Mouse (Mus musculus) leukemia stem cell, adult 10-12 weeks (primary cell): ENCODE measurements around the gene Smcp. TPM values are rescaled to one million over a fixed set of nuclear protein-coding genes. Genes with fewer than 3 reads are reported as not detected.

Experiments used
- polyA plus RNA-seq: library from polyadenylated mRNA; stranded (reverse); fragments of >175 nt; gene quantifications from 2 replicates; pipeline ENCODE4 v1.2.3, GENCODE M21; 2012; ENCODE audit warnings: low replicate concordance

Smcp gene
- polyA plus RNA-seq = not detected in 2 replicates

DNA sequence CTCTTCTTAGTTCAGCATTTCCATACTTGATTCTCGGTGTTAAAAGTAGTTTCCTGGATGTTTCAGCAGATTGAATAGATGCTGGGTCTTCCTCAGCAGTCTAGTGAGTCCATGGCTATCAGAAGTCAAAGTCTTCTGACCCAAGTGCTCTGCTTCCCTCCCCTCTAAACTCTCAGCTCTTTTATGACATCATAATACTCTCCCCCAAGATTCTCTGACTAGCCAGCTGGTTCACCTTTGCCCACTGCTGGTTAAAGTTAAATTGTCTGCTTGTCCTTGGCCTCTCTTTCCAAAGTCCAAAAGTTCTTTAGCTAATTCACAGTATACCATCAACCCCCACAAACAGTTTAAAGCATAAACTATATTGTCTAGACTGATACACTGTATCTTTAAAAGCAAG lies at the start of gene Smcp:
Gene Smcp, minus strand, starts transcription at position 140 of the 400 bp plus-strand sequence.

DNA sequence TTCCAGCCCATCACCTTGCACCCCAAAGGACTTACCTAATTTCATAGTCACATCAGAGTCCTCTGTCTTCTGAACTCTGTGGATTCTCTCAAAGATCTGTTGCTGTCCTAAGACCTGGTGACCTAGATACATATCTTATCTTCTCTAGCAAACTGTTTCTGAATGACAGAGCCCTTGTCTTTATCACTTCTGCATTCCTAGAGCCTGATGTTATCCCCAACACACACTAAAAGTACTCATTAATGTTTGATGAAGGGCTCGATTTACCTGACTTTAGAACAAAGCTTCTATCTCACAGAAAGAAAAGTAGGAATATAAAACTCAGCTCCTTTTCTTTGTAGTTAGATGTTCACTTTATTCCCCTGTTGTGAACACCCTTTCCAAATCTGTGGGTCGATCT lies 32.8 kb upstream of the Smcp start, which contains the start of gene Lce6a:
Gene Lce6a, minus strand, starts transcription at position 101 of the 400 bp plus-strand sequence.

DNA sequence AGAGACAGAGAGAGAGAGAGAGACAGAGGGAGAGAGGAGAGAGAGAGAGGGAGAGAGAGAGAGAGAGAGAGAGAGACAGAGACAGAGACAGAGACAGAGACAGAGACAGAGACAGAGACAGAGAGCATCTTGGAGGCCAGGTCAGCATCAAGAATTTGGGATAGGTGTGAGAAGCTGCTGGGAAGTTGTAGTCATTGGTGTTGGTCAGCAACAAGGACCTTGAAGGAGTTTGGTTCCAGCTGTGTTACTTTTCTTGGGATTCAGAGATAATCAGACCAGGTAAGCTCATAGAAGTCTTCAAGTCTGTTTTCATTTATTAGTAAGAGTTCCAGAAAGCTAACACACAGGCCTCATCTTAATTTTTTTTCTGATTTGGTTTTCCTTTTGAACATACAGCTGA lies 18.6 kb upstream of the Smcp start, which contains the start of gene 2210017I01Rik:
Gene 2210017I01Rik, minus strand, starts transcription at position 101 of the 400 bp plus-strand sequence.

DNA sequence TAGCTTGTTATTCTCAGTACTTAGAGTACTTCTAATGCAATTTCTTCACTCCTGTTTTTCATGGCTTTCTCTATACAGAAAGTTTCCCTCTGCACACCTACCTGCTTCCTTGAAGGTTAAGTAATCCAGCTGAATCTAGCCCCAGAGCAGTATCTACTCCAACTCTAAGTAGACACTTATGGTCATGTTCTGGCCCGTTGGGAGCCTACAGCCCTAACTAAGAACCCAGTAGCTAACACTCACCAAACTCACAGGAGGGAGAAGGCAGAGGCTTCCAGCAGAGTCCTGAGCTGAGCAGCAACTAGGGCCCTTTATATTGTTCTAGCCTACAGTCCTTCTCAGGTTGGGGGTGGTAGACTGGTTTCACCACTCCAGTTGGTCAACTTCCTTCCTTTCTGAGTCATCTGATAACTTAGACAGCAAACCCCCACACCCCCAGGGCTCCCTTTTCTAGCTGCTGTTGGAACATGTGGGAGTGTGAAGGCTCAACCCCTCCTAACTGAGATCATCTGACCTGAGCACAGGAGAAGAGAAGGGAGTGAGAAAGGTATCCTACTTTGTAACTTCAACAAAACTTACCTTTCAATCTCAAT lies 15.3 kb downstream of the Smcp start, which contains the start of gene Ivl:
Gene Ivl, minus strand, starts transcription at position 287 of the 593 bp plus-strand sequence.

DNA sequence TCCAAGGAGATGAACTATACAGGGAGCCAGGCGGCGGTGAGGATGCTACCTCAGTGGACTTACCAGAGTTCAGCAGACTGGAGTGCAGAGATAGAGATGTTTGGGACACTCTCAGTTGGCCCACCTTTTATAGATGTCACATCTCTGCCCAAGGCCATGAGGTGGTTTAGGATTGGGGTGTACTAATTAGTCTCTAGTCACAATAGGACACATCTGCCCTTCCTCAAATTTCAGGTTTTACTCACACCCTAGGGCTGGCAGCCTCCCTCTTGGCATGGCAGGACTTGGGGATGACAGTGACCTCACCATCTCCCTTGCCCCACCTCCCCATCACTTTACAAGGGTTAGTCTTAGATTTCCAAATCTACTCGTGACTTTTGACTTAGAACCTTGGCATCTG lies 54.4 kb downstream of the Smcp start, which contains the start of gene 2310046K23Rik:
Gene 2310046K23Rik, minus strand, starts transcription at position 101 of the 400 bp plus-strand sequence.

Other genes with a start within 250 kb of the Smcp start
- gene Sprr2d, start 249.9 kb downstream of the Smcp start, polyA plus RNA-seq = not detected in 2 replicates
- gene Sprr2e, start 236.9 kb downstream of the Smcp start, polyA plus RNA-seq = not detected in 2 replicates
- gene Sprr2f, start 223.8 kb downstream of the Smcp start, polyA plus RNA-seq = not detected in 2 replicates
- gene Sprr2h, start 203.3 kb downstream of the Smcp start, polyA plus RNA-seq = not detected in 2 replicates
- gene Sprr2i, start 181.0 kb downstream of the Smcp start, polyA plus RNA-seq = not detected in 2 replicates
- not detected in 2 replicates for gene Sprr2j-ps, start 170.9 kb downstream of the Smcp start, polyA plus RNA-seq
- 16.3 and 26.7 TPM in 2 replicates for gene Gm9774, start 159.6 kb downstream of the Smcp start, polyA plus RNA-seq
- gene Sprr2k, start 156.4 kb downstream of the Smcp start, polyA plus RNA-seq = not detected in 2 replicates
- gene Sprr1b, start 150.2 kb downstream of the Smcp start, polyA plus RNA-seq = not detected in 2 replicates
- gene Sprr3, start 130.3 kb downstream of the Smcp start, polyA plus RNA-seq = not detected in 2 replicates
- gene Sprr1a, start 103.1 kb downstream of the Smcp start, polyA plus RNA-seq = not detected in 2 replicates
- not detected in 2 replicates for gene Sprr4, start 88.5 kb downstream of the Smcp start, polyA plus RNA-seq
- gene 2310046K23Rik, start 54.5 kb downstream of the Smcp start, polyA plus RNA-seq = not detected in 2 replicates
- gene Ivl, start 15.3 kb downstream of the Smcp start, polyA plus RNA-seq = not detected in 2 replicates
- not detected in 2 replicates for gene 2210017I01Rik, start 18.5 kb upstream of the Smcp start, polyA plus RNA-seq
- not detected in 2 replicates for gene Lce6a, start 32.7 kb upstream of the Smcp start, polyA plus RNA-seq
- gene Lce1a1, start 59.3 kb upstream of the Smcp start, polyA plus RNA-seq = not detected in 2 replicates
- gene Lce1b, start 67.9 kb upstream of the Smcp start, polyA plus RNA-seq = not detected in 2 replicates
- not detected in 2 replicates for gene Lce1a2, start 81.3 kb upstream of the Smcp start, polyA plus RNA-seq
- gene Lce1c, start 90.2 kb upstream of the Smcp start, polyA plus RNA-seq = not detected in 2 replicates
- gene Lce1d, start 98.2 kb upstream of the Smcp start, polyA plus RNA-seq = not detected in 2 replicates
- gene Lce1e, start 120.1 kb upstream of the Smcp start, polyA plus RNA-seq = not detected in 2 replicates
- not detected in 2 replicates for gene Lce1f, start 131.4 kb upstream of the Smcp start, polyA plus RNA-seq
- gene Gm38119, start 150.1 kb upstream of the Smcp start, polyA plus RNA-seq = not detected in 2 replicates
- not detected in 2 replicates for gene Lce1g, start 163.3 kb upstream of the Smcp start, polyA plus RNA-seq
- not detected in 2 replicates for gene Lce1h, start 176.1 kb upstream of the Smcp start, polyA plus RNA-seq
- not detected in 2 replicates for gene Lce1i, start 189.9 kb upstream of the Smcp start, polyA plus RNA-seq
- gene Lce1j, start 201.5 kb upstream of the Smcp start, polyA plus RNA-seq = not detected in 2 replicates
- gene Lce1k, start 218.9 kb upstream of the Smcp start, polyA plus RNA-seq = not detected in 2 replicates
- gene Kprp, start 238.2 kb upstream of the Smcp start, polyA plus RNA-seq = not detected in 2 replicates